Mouse (Mus musculus) left cerebral cortex, adult 11 months (tissue): ENCODE results near the gene Med20.

ENCODE experiments used
- DNase-seq: peaks from one replicate; pipeline ENCODE4 v3.0.0; 2022; ENCODE audit warnings: low spot score

Gene Med20

DNA sequence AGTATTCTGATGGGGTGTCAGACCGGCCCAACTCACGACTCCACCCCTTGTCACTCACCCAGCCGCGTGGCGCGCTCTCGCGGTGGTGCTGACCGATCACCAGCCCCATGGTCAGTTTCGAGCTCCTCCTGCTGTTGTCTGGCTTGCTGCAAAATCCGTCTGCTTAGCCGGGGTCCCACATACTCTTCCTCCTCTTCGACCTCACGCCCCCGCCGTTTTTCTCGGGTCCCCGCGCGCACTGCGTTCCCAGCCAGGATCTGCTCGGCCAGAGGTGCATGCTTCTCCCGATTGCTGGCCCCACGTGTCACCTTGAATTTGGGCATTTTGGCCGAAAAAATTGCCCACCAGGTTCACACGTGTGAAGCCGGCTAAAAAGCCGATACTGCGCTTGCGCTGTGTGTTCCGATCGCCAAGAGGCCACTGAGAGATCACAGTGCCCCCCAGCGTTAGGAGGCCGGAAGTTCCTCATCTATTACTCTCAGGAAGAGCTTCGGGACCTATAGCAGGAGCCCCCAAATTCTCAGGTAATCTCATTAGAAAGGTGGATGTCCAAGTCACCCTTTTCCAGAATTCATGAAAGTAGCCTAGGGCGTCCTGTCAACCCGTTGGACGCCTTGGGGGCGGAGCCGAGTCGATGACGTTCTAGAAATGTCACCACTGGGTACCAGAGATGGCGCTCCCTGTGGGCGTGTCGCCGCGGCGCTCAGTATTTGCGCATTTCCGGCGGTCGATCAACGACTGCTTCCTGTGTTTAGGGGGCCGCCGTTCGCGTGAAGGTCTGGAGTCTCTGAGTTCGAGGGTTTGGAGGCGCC, at the start of gene Med20, which contains the start of the genes Bysl and Gm20517:
TSS of gene Med20 (plus strand) at position 734 of the 812 bp plus-strand sequence.
TSS of gene Bysl (minus strand) at position 644 of the 812 bp plus-strand sequence.
TSS of gene Gm20517 (plus strand) at position 741 of the 812 bp plus-strand sequence.
- DNase-seq: peak; percentile 88

DNA sequence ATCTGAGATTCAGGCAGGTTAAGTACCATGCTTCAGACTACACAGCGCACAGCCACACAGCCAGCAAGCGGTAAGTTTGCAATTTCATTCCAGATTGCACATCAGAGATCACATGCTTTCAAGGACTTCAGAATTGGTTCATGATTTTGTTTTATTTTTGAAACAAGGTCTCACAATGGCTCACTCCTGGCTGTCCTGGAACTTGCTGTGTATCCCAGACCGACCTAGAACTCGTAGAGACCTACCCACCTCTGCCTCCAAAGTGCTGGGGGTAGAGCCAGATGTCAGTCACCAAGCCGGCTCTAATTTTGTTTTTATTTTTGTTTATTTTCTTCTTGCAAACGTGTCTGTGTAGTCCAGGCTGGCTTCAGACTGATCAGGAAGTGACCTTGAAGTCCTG, 48.5 kb upstream of the Med20 start:
- no peak for DNase-seq

DNA sequence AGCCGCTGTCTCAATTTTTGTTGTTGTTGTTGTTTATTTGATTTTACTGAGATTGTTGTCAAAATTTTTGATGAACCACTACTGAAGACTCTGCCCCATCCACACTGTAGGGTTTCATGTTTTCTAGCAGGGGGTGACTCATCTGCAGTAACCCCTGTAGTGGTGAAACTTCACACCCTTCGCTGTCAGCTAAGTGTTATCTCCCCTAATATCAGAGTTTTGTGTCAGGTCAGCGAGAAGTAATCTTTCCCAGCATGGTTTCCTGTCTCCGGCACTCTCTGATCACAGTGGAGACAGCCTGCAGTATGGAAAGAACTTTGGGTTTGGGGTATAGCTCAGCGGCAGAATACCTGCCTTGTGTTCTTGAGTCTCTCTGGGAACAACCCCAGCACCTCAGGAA, 46.8 kb upstream of the Med20 start:
- DNase-seq: no peak

DNA sequence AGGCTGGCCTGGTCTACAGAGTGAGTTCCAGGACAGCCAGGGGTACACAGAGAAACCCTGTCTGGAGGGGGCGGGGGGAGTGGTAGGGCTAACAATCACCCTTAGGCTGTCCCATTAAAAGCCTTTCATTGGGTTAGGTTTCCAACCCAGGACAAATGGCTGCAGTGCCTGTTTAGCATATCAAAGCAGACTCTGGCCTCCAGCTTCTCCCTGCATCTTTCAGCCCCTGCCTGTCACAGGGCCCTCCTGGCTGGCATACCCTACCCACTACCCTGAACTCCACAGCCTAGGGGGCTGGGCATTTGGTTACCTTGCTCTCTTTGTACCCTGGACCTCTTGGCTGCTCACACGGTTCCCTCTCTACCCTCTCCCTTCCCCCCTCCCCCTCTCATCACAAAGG, 45.2 kb upstream of the Med20 start:
- DNase-seq: no peak

DNA sequence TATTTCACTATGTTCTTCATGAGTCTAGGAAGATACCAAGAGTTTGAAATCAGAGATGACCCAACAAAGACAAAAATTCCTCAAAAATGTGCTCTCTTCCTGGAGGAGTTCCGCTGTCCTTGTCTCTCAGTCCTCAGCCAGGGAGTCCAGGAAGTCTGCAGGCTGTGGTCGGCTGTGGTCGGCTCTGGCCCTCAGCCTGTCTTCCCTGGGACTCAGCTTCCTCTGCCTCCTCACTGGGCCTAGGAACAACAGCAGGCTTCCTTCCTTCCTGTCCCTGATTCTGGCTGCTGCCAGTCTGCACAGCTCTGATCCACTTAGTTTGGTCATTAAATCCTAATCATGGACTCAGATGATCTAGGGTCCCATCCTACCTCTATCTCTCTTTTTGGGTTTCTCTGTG, 44.1 kb upstream of the Med20 start:
- no peak for DNase-seq

DNA sequence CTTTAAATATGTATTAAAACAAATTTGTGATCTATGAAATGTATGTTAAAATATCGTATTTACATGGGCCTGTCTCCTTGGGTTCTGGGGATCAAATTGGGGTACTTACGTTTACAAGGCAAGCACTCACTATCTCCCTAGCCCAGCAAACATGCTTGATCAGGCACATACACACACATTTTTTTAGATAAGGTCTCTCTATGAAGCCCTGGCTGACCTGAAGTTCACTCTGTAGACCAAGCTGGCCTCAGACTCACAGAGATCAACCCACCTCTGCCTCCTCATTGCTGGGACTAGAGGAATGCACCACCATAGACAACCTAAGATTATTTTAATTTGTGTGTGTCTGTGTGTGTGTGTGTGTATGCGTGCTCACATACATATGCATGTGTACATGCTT, 43.0 kb upstream of the Med20 start:
- DNase-seq: no peak

DNA sequence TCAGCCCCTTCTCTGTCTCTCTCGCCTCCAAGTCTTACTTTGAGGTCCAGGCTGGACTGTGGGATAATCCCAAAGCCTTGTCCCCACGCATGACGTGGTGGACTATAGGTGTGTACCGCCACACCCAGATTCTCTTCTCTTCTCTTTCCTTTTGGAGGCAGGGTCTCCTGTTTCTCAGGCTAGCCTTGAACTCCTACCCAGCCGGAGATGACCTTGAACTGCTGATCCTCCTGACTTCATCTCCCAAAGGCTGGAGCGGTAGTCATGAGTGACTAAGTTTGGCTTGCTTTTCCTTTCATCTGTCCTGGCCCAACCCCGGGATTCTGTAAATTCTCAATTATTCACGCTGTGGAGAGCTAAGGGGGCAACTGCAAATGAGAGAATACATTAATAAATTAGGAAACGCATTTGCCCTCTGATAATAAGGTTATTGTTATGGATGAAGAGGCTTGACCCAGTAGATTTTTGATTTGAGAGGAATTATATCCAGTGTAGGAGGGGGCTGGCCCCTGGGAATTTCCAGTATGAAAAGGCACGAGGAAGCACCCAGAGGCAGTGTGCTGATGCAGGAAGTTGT, 42.3 kb upstream of the Med20 start:
- no peak for DNase-seq

DNA sequence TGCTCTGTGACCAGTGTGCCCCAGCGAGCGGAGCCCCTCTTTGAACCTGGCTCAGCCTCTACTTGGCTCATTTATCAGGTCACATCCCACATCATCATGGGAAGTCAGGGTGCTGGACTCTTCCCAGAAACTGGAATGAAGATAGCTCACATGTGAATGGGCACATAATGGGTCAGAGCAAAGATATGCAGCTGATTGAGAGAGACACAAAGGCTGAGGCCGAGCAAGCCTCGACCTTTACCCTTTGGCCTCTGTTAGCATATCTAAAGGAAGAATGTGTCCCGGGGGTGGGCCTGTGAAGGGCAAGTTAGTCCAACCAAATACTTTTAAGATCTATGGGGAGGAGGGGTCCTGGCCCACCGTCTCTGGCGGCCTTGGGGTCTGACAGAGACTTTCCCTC, 39.8 kb upstream of the Med20 start:
- no peak for DNase-seq

DNA sequence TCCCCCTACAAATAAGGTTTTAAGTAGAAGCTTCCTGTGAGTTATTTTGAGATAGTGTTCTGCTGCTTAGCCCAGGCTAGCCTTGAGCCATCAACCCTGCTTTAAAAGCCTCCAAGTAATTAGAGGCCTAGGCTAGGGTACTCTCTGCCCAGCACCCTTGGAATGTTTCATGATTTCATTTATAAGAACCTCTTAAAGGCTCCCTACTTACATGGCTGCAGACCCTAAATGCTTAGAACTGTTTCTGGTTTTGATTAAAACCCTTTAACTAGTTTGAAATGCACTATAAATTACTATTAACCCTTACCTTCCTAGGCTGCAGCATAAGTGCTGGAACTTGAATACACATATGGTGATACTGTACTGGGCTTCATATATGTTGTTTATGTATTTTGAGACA, 38.9 kb upstream of the Med20 start:
- DNase-seq: no peak

DNA sequence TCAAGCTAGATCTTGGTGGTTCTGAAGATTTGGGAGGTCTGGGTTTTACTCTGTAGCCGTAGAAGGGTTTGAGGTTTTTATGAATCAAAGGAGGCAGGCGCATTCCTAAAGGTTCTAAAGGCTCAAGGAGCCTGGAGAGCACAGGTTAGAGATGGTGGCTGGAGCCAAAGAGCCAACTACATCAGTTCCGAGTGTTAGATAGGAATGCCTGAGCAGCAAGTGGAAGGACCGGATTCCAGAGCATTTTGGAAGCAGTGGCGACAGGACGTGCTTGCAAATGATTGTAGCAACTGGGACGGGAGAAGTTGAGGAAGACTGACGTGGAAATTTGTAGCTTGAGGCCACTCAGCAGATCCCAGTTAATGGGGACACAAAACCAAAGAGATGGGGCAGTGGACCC, 37.4 kb upstream of the Med20 start:
- DNase-seq: no peak

DNA sequence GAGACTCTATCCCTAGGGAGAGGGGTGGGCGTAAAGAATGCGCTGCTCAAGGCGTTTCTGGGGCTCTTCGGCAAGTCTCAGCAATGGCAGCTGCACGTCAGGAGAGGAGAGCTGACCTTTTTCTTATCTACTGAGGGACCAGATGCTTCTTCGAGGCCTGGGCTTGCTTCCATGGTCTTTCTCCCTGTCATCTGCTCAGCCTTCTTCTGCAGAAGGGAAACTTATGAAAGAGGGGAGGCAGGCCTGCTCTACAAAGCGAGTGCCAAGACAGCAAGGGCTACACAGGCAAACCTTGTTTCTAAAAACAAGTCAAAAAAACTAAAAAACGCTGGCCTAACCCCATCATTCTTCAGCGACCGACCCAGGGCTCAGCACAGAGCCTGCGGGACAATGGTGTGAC, 36.6 kb upstream of the Med20 start:
- no peak for DNase-seq

DNA sequence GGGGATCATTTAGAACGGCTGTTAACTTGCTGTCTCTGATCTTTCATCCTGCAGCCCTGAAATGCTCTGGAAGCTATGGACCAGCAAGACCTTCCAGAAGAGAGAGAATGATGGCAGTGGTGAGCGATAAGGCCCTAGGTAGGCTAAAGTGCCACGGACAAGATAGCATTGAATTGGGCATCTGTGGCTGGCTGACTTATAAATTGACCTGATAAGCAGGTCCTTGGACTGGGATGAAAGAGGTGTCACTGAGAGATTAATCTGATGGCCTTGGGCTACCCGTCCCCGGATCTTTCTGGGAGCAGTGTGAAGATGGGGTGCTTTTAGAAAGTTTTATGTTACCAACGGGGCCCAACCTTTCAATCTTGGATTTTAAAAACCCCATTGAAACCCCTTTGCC, 32.7 kb upstream of the Med20 start:
- no peak for DNase-seq

DNA sequence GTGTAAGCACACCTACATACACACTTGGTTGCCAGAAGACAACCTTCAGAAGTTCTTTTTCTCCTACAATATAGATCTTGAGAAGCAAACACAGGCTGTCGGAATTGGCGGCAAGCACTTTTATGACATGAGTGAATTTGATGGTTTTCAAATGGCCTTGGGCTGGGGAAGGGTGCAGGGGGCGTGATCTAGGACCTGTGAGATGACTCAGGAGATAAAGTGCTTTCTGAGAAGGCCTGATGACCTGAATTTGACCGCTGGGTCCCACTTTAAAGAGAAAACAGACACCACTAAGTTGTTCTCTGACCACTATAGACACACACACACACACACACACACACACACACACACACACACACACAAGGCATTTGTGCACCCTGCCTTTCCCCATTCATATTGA, 30.4 kb upstream of the Med20 start:
- DNase-seq: no peak

DNA sequence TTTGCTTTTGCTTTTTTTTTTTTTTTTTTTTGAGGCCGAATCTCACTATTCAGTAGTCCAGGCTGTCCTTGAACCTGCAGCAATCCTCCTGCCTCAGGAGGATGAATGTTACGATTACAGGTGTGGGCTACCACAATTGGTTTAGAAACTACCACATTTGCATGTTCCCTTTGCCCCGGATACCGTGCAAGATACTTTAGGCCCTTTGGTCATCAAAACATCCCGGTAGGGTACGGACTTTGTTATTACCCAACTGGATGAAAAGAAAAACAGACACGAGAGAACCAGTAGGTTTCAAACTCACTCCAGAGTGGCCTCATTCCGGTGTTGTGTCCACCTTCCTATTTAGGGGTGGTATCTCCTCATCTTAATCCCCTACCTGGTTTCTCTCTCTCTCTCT, 22.9 kb upstream of the Med20 start:
- DNase-seq: no peak

DNA sequence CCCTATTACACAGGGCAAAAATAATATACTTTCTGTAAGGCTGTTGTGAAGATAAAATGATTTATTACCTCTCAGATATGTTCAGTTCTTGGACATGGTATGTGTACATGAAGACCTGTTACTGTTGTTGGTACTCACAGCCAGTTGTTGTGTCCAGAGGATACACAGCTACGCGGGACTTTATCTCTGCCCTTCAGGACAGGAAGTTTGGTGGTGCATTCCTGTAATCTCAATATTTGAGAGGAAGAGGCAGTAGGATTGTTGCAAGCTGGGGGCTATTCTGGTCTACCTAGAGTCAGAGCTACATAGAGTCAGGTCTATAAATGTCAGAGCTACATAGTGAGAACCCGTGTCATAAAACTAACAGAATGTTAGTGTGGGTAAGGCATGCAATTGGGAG, 20.3 kb upstream of the Med20 start:
- DNase-seq: no peak

DNA sequence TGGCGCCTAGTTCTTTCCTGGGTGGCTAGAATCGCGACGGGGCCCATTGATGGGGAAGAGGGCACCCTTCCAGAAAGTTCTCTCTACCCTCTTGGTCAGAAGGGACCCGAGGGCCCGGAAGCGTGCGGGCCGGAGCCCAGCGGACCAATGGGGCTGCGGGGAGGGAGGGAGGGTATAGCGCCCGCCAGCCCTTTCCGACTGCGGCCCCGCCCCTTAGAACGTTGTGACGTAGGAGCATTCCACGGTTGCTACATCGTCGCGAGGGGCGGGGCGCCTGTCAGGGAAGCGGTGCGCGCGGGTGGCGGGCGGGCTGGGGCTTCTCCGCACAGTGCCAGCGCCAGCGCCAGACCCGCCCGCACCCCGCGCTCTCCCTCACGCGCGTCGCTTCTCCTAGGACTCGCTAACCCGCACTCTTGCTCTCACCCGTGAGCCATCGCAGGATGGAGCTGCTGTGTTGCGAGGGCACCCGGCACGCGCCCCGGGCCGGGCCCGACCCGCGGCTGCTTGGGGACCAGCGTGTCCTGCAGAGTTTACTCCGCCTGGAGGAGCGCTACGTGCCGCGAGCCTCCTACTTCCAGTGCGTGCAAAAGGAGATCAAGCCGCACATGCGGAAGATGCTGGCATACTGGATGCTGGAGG, 18.0 kb upstream of the Med20 start:
- DNase-seq: peak; percentile 71

DNA sequence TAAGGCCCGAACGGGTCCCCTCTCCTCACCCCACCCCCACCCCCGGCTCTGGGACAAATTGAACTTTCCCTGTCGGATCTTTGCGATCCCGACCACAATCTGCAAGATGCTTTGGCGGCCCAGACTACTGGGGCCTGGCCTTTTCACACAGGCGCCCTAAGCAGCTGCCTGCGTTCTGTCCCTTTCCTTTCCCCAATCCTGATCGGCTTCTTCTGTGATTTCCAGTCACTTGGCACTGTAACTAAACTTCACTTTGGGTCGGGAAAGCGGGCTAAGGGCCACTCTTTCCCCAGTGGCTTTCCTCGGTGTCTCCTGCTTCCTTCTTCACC, 17.6 kb upstream of the Med20 start:
- DNase-seq: no peak

DNA sequence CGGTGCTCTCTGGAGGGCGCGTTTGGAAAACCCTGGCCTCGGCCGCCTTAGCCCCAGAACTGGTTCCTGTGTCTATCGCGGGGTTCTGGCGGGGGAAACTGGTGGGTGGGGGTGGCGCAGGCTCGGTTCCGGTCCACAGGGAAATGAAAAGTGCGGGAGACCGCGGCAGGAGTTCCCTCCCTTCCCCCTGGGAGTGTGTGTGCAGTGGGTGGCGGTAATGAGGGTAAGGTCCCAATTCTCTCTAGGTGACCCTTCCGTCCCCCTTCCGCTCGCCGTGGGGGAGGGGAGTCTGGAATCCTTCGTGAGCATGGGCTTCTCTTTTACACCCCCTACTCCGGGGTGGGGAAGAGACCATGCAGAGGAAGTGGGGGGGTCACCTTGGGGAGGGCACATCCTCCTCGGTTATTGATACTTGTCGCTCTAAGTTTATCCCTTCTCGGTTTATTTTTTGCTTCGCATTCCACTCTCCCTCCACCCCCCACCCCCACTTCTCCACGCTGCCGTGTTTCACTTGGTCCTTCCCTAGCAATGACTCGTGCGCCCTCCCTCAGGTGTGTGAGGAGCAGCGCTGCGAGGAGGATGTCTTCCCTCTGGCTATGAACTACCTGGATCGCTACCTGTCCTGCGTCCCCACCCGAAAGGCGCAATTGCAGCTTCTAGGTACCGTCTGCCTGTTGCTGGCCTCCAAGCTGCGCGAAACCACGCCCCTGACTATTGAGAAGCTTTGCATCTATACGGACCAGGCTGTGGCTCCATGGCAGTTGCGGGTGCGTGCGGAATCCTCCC, 17.0 kb upstream of the Med20 start:
- no peak for DNase-seq

DNA sequence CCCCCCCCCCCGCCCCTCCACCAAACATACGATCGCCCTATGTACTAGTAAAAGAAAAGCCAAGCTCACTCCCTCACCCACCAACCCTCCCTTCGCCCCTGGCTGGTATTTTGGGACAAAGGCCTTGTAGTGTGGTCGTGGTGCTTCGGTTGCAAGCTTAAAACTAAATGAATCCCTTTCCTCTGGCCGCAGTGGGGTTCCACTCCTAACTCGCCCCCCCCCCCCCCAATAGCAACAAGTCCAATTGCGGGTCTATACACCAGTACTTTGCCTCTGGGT, 16.5 kb upstream of the Med20 start:
- no peak for DNase-seq

DNA sequence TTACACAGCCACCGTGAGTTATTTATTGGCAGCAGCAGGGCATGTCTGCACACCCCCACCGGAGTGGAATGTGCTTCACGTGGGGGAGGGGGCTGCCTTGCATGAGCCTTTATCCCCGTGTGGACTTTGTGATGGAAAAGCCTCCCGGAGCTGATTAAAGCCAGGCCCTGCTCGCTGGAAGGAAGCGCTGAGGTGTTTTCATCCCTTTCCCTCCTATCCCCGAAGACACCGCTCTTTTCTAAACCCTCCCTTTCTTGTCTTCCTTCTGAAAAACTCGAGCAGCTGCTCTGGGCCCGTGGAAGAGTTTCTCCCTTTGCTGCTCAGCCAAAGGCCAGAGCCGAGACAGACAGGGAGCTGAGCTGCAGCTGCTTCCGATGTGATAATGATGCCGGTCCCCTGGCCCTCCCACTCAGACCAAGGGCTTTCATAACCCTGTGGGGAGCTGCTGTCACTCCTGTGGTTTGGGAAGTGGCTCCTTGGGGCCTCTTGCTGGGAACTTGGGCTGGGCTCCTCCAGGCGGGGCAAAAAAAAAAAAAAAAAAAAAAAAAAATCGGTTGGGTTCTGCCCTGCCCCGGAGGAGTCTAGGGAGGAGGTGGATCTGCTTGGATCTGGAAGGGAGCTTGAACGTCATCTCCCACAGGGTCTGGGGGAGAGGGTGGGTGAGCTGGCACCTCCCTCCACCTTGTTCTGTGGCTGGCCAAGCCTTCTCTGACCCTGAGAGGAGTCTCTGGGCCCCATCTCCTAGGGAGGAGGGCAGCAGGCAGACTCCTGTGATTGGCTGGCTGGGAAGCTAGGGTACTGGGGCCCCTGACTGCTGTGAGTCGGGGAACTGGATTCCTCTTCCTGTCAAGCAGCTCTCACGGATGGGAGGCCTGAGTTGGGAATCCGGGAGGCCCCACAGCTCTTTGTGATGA, 15.9 kb upstream of the Med20 start:
- DNase-seq: no peak

DNA sequence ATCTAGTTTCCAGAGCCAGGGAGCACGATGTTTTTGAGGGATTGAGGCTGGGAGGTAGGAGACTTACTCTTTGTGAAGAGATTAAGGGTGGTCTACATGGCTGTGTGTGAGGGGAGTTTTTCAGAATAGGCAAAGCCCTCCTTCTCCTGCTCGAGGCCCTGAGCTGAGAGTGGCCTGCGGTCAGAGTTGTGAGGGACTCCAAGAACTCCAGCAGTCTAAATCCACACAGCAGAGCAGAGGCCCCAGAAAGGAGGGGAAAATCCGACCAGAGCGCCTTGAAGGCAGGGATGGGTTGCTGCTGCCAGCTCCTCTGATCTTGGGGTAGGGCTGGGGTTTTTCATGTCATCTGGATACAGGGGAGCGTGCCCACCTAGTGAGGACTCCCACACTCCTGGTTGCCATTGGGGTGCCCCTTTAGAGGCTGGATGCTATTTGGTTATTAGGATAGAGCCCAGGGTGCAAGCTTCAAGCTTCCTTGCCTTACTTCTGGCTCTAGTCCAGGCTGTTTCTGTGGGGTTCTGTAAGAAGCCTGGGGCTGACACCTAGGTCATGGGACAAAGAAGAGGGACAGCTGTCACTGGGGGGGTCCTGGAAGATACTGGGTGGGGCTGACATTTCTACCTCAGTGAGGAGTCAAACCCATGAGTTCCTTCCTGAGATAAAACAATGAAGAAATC, 15.1 kb upstream of the Med20 start:
- no peak for DNase-seq

DNA sequence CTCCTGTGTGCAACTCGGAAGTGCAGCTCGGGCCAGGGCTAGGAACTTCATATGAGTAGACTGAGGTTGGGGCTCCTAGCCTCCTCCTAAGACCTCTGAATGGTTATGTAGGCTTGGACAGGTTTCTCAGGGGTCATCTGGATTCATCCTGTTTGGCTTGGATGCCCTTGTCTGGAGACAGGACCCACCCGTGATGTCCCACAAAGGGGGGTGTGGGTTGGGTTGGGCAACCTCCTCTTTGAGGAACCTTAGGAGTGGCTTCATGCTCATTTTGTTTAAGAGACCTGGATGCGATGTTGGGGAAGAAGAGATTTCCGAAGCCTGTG, 14.6 kb upstream of the Med20 start:
- no peak for DNase-seq
